8 mouse cellular contexts compared by ENCODE assay signal in the genomic region with DNA sequence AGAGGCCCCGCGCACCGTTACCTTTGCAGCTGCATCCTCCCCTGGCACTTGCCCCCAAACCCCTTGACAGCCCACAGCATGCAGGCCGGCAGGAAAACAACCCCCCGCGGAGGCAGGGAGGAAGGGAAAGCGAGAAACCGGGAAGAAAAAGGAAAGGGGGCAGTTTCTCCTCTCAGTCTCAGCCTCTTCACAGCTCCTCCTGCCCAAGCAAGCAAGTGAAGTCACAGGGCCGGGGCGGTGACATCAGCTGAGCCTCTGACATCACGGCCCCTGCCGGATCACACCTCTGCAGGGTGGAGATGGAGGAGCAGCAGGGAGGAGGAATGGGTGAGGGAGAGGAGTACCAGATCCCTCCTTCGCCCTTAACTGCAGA.
DNase-seq lines count a peak whose midpoint lies in the region; ATAC-seq and TF ChIP-seq lines count a peak whose summit lies in the region.

No protein-coding gene starts in this region.

- no peak for DNase-seq in kidney, postnatal 14 days
- peak; percentile 63 for DNase-seq in brain, adult 2 months (ENCODE audit: low read depth, low spot score)
- DNase-seq in midbrain, postnatal 0 days (ENCODE audit: low spot score), result no peak
- DNase-seq in c-Kit-positive CD71-positive TER-119-positive erythroid progenitor cells, embryonic 14.5 days (ENCODE audit: low spot score), result no peak
- DNase-seq in left cerebral cortex, adult 11 months (ENCODE audit: low spot score), result no peak
- no peak for DNase-seq in kidney, adult 18-20 months

- TF ChIP-seq CTCF in midbrain, postnatal 0 days (IDR thresholded peaks at IDR 0.05), result no peak

- H3K9me3 ChIP-seq in kidney, embryonic 15.5 days (replicated peaks), result no peaks in the 10 kb centered on the region
- H3K9me3 ChIP-seq in hindbrain, embryonic 15.5 days, result no peaks in the 10 kb centered on the region
- H3K9me3 ChIP-seq in midbrain, postnatal 0 days (ENCODE audit: low read length), result no peaks in the 10 kb centered on the region

- 4% methylated on average over 13 of the region's 13 CpGs for WGBS in kidney, embryonic 15.5 days
- 3% methylated on average over 13 of the region's 13 CpGs for WGBS in hindbrain, embryonic 15.5 days
- 4% methylated on average over 12 of the region's 13 CpGs for WGBS in midbrain, postnatal 0 days

- peaks cover 27% of the 10 kb centered on the region for H3K4me1 ChIP-seq in kidney, embryonic 15.5 days
- H3K4me1 ChIP-seq in hindbrain, embryonic 15.5 days (replicated peaks), result peaks cover 50% of the 10 kb centered on the region
- peaks cover 24% of the 10 kb centered on the region for H3K4me1 ChIP-seq in midbrain, postnatal 0 days (ENCODE audit: insufficient read depth, low read length)

- H3K4me2 ChIP-seq in kidney, embryonic 15.5 days, result peak overlapping the region; percentile 66
- peak overlapping the region; percentile 74 for H3K4me2 ChIP-seq in hindbrain, embryonic 15.5 days
- peak overlapping the region; percentile 68 for H3K4me2 ChIP-seq in midbrain, postnatal 0 days (ENCODE audit: low read depth, low read length, poor library complexity, severe bottlenecking)

- peak overlapping the region; percentile 24; the same call in 1 of the 2 replicates for H3K9ac ChIP-seq in kidney, embryonic 15.5 days
- peak overlapping the region; percentile 49 for H3K9ac ChIP-seq in hindbrain, embryonic 15.5 days
- H3K9ac ChIP-seq in midbrain, postnatal 0 days (replicated peaks; ENCODE audit: low read length, poor library complexity, severe bottlenecking), result peak overlapping the region; percentile 64

- no peak overlapping the region for H3K27ac ChIP-seq in kidney, embryonic 15.5 days
- H3K27ac ChIP-seq in hindbrain, embryonic 15.5 days (replicated peaks), result peak overlapping the region; percentile 32; the same call in 1 of the 2 replicates
- H3K27ac ChIP-seq in midbrain, postnatal 0 days (ENCODE audit: low read depth, low read length), result peak overlapping the region; percentile 52; the same call in 1 of the 2 replicates

- peaks cover 73% of the 10 kb centered on the region for H3K27me3 ChIP-seq in kidney, embryonic 15.5 days
- peaks cover 20% of the 10 kb centered on the region for H3K27me3 ChIP-seq in hindbrain, embryonic 15.5 days
- no peaks in the 10 kb centered on the region for H3K27me3 ChIP-seq in midbrain, postnatal 0 days (ENCODE audit: insufficient read depth, low read length)

- H3K36me3 ChIP-seq in kidney, embryonic 15.5 days, result no peaks in the 10 kb centered on the region
- H3K36me3 ChIP-seq in hindbrain, embryonic 15.5 days, result no peaks in the 10 kb centered on the region
- no peaks in the 10 kb centered on the region for H3K36me3 ChIP-seq in midbrain, postnatal 0 days (ENCODE audit: insufficient read depth, low read length)

- no peak for ATAC-seq in kidney, embryonic 15.5 days (replicated peaks; ENCODE audit: low FRiP score)
- ATAC-seq in hindbrain, embryonic 15.5 days (ENCODE audit: low FRiP score, low read depth), result no peak
- ATAC-seq in midbrain, postnatal 0 days (ENCODE audit: low FRiP score), result no peak

- H3K4me3 ChIP-seq in kidney, embryonic 15.5 days (replicated peaks), result peak overlapping the region; percentile 33
- peak overlapping the region; percentile 35 for H3K4me3 ChIP-seq in hindbrain, embryonic 15.5 days
- H3K4me3 ChIP-seq in midbrain, postnatal 0 days (ENCODE audit: low read depth, low read length), result peak overlapping the region; percentile 36
